Mouse (Mus musculus): ENCODE data around the gene Nid1. TPM values are rescaled to one million over a fixed set of nuclear protein-coding genes. Genes with fewer than 3 reads are reported as not detected.

Nid1 gene
- polyA plus RNA-seq, 1 experiment from 2014 or later: 46.8 TPM

- no peak for DNase-seq (ENCODE audit: low spot score)
- Histone ChIP-seq H3K9me3 (replicated peaks) (no peaks in the 10 kb centered on the region), H3K36me3 (peaks cover 65% of the 10 kb centered on the region), H3K4me1 (peaks cover 2% of the 10 kb centered on the region; the same call in 1 of the 2 replicates), H3K27me3 (ENCODE audit: low read depth, poor library complexity, severe bottlenecking) (no peaks in the 10 kb centered on the region), H3K4me3 (no peak overlapping the region), H3K27ac (no peak overlapping the region)
- WGBS: 83% methylated on average over 2 of the region's 2 CpGs
These were observed 47.5 kb downstream of the Nid1 start for GRCm38 (mm10) chr13:13484883-13485282.

DNA sequence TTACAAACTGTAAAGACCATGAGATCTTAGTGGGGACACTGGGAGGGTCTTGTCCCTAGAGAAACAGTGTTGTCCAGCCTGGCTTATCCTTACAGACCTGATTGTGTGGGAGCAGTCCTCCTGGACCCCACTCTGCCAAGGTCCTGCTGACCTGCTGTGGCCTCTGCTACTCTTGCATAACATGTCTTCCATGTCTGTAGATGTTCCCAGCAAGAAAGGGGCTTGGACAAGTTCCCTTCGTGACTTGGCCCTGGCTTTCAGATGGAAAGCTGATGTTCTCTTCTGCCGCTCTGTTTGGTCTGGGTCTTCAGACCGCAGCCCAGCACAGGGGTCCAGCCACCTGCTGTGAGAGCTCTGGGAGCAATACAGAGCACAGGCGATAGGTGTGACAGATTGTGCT is 48.3 kb downstream of the Nid1 start:
- H3K9me3 ChIP-seq (replicated peaks): no peaks in the 10 kb centered on the region
- DNase-seq (ENCODE audit: low spot score): no peak
- no peak overlapping the region for H3K4me3 ChIP-seq
- H3K27ac ChIP-seq: no peak overlapping the region
- 68% methylated on average over 4 of the region's 4 CpGs for whole genome bisulfite sequencing
- H3K4me1 ChIP-seq: no peaks in the 10 kb centered on the region
- peaks cover 68% of the 10 kb centered on the region for H3K36me3 ChIP-seq
- H3K27me3 ChIP-seq (ENCODE audit: low read depth, poor library complexity, severe bottlenecking): no peaks in the 10 kb centered on the region

- no peak for DNase-seq (ENCODE audit: low spot score)
These were observed 50.5 kb downstream of the Nid1 start for GRCm38 (mm10) chr13:13487851-13488250.

GRCm38 (mm10) chr13:13489861-13490260 is 52.5 kb downstream of the Nid1 start:
- H3K4me3 ChIP-seq: no peak overlapping the region
- no peak overlapping the region for H3K27ac ChIP-seq
- no peaks in the 10 kb centered on the region for H3K9me3 ChIP-seq (replicated peaks)
- H3K4me1 ChIP-seq: no peaks in the 10 kb centered on the region
- 72% methylated on average over 5 of the region's 5 CpGs for WGBS
- H3K36me3 ChIP-seq: peaks cover 43% of the 10 kb centered on the region
- DNase-seq (ENCODE audit: low spot score): no peak
- H3K27me3 ChIP-seq (ENCODE audit: low read depth, poor library complexity, severe bottlenecking): no peaks in the 10 kb centered on the region

More at GRCm38 (mm10) chr13:13487851-13488250, 50.5 kb downstream of the Nid1 start:
- no peaks in the 10 kb centered on the region for H3K9me3 ChIP-seq (replicated peaks)
- H3K4me3 ChIP-seq: no peak overlapping the region
- no peaks in the 10 kb centered on the region for H3K4me1 ChIP-seq
- H3K36me3 ChIP-seq: peaks cover 58% of the 10 kb centered on the region
- 87% methylated on average over 1 of the region's 1 CpGs for whole genome bisulfite sequencing
- H3K27me3 ChIP-seq (ENCODE audit: low read depth, poor library complexity, severe bottlenecking): no peaks in the 10 kb centered on the region
- no peak overlapping the region for H3K27ac ChIP-seq

DNA sequence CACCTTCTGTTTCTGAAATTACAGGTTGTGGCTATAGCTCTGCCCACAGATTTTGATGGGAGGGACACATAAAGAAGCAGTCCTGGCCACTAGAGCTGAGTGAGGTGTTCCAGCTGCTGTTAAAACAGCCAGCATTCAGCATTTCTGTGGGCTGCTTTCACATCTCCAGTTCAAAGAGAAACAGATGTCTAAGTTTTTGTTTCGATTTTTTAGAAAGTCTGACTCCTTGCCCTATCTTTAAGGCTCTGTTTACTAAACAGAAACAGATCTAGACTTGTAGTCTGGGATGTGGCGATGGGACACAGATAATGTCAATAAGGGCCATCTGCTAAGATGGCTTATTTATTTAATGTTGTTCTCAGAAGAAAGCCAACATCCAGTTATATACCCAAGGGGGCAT is 54.8 kb downstream of the Nid1 start:
- DNase-seq (ENCODE audit: low spot score): no peak
- no peak overlapping the region for H3K27ac ChIP-seq
- no peaks in the 10 kb centered on the region for H3K9me3 ChIP-seq (replicated peaks)
- no peak overlapping the region for H3K4me3 ChIP-seq
- H3K4me1 ChIP-seq: no peaks in the 10 kb centered on the region
- WGBS: 70% methylated on average over 2 of the region's 2 CpGs
- H3K36me3 ChIP-seq: peaks cover 39% of the 10 kb centered on the region
- H3K27me3 ChIP-seq (ENCODE audit: low read depth, poor library complexity, severe bottlenecking): no peaks in the 10 kb centered on the region

DNA sequence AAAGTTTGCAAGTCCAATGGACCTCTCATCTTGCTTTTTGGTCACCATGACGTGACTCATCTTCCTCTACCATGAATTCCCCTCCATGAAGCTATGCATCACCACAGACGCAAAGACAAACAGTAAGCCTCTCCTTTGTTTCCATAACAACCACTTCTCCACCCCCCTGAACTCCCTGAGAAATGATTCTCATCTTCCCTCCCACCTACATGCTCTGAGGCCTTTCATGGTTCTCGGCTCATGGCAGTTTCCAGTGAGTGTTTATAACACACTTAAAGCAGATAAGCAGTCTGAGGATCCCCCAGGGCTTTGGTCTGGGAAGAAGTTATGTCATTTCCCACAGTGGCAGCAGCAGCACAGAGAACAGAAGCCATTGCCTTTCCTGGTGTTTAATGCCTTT is 56.2 kb downstream of the Nid1 start:
- Histone ChIP-seq H3K27me3 (ENCODE audit: low read depth, poor library complexity, severe bottlenecking) (no peaks in the 10 kb centered on the region), H3K4me3 (no peak overlapping the region), H3K27ac (no peak overlapping the region), H3K4me1 (no peaks in the 10 kb centered on the region), H3K36me3 (peaks cover 33% of the 10 kb centered on the region), H3K9me3 (replicated peaks) (no peaks in the 10 kb centered on the region)
- WGBS: 59% methylated on average over 3 of the region's 3 CpGs
- DNase-seq (ENCODE audit: low spot score): no peak

- Histone ChIP-seq H3K36me3 (peaks cover 43% of the 10 kb centered on the region), H3K27me3 (ENCODE audit: low read depth, poor library complexity, severe bottlenecking) (no peaks in the 10 kb centered on the region), H3K27ac (no peak overlapping the region), H3K9me3 (replicated peaks) (no peaks in the 10 kb centered on the region), H3K4me1 (no peaks in the 10 kb centered on the region), H3K4me3 (no peak overlapping the region)
- DNase-seq (ENCODE audit: low spot score): no peak
- 78% methylated on average over 2 of the region's 2 CpGs for WGBS
These were observed 60.7 kb downstream of the Nid1 start for GRCm38 (mm10) chr13:13498022-13498421.

DNA sequence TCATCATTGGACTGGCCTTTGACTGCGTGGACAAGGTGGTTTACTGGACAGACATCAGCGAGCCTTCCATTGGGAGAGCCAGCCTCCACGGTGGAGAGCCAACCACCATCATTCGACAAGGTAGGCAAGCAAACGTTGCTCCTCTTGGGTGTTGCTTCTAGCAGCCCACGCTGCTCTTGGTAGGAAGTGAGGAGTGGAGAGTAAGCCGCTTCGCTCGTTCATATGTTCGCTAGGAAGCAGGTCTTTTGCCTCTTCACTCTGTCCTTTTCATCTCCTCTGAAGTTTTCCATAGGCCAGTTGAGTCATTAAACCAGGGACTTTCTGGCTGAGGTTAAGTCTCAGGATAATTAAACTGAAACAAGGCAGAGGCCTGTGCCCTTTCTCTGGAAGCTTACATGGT is 65.1 kb downstream of the Nid1 start:
- H3K4me3 ChIP-seq: no peak overlapping the region
- H3K36me3 ChIP-seq: peaks cover 62% of the 10 kb centered on the region
- H3K4me1 ChIP-seq: no peaks in the 10 kb centered on the region
- H3K27me3 ChIP-seq (ENCODE audit: low read depth, poor library complexity, severe bottlenecking): no peaks in the 10 kb centered on the region
- WGBS: 89% methylated on average over 10 of the region's 10 CpGs
- no peak for DNase-seq (ENCODE audit: low spot score)
- H3K27ac ChIP-seq: no peak overlapping the region
- no peaks in the 10 kb centered on the region for H3K9me3 ChIP-seq (replicated peaks)

DNA sequence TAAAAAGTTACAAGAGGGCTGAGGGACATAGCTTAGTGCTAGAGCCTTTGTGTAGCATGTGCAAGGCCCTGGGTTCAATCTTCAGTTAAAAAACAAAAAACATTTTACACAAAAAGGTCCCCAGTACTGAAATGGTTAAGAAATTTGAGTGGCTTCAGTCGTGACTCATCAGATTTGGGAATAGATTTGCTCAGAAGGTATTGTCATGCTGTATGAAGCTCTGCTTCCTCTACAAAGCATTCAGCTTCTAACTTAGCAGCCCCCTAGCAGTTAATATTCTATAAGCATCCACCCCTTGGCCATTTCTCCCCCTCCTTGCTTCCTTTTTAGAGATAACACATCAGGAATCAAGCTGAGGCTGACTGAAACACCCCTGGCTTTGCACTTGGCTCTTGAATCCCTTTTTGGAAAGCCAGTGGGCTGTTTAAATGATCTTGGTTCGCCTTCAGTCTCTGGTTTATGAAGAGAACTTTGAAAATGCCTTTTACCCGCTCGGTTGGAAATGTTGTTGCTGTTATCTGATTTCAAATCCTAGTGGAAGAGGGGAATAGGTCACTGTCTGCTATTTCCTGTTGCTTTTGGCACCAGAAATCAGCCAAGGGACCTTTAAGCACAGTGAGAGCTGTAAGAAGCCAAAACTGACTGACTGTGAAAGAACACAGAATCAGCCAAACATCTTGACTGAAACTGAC is 66.5 kb downstream of the Nid1 start:
- Histone ChIP-seq H3K9me3 (replicated peaks) (no peaks in the 10 kb centered on the region), H3K36me3 (peaks cover 72% of the 10 kb centered on the region), H3K4me3 (no peak overlapping the region), H3K27ac (no peak overlapping the region), H3K27me3 (ENCODE audit: low read depth, poor library complexity, severe bottlenecking) (no peaks in the 10 kb centered on the region), H3K4me1 (no peaks in the 10 kb centered on the region)
- no peak for DNase-seq (ENCODE audit: low spot score)
- WGBS: 61% methylated on average over 4 of the region's 4 CpGs

DNA sequence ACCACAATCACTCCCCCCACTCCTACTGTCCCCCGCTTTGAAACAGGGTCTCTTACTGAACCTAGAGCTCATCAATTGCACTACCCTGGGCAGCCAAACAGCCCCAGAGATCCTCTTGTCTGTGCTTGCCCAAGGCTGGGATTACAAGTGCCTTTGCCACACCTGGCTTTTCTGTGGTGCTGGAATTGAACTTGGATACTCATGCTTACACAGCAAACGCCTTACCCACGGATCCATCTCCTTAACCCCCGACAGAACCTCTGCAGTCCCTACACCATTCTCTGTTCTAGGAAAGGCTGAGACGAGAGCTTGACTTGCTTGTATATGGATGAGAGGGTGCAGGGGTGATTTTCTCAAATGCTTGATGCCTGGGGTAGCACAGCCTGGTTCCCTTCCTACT is 67.7 kb downstream of the Nid1 start:
- Histone ChIP-seq H3K4me1 (no peaks in the 10 kb centered on the region), H3K9me3 (replicated peaks) (no peaks in the 10 kb centered on the region), H3K36me3 (peaks cover 77% of the 10 kb centered on the region), H3K27ac (no peak overlapping the region), H3K27me3 (ENCODE audit: low read depth, poor library complexity, severe bottlenecking) (no peaks in the 10 kb centered on the region), H3K4me3 (no peak overlapping the region)
- WGBS: 92% methylated on average over 5 of the region's 5 CpGs
- DNase-seq (ENCODE audit: low spot score): no peak

DNA sequence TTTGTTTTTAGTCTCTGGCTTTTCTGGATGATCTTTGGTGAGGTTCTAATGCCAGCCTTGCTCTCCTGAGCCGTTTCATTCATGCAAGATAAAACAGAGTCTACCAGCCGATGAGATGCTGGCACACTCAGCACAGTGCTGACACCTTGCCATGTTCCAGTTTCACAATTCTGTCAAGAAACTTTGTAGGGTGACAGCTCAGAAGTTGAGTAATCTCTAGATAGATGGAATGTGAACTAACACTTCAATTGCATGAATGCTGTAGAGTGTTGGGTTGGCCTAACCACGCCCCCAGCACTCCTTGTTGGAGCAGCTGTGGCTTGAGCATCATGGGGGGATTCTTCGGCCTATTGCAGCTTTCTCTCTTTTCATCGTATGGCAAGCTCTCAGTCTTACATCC is 69.2 kb downstream of the Nid1 start:
- Histone ChIP-seq H3K27ac (no peak overlapping the region), H3K36me3 (peaks cover 78% of the 10 kb centered on the region), H3K9me3 (replicated peaks) (no peaks in the 10 kb centered on the region), H3K27me3 (ENCODE audit: low read depth, poor library complexity, severe bottlenecking) (no peaks in the 10 kb centered on the region), H3K4me1 (no peaks in the 10 kb centered on the region), H3K4me3 (no peak overlapping the region)
- DNase-seq (ENCODE audit: low spot score): no peak
- WGBS: 93% methylated on average over 5 of the region's 5 CpGs

DNA sequence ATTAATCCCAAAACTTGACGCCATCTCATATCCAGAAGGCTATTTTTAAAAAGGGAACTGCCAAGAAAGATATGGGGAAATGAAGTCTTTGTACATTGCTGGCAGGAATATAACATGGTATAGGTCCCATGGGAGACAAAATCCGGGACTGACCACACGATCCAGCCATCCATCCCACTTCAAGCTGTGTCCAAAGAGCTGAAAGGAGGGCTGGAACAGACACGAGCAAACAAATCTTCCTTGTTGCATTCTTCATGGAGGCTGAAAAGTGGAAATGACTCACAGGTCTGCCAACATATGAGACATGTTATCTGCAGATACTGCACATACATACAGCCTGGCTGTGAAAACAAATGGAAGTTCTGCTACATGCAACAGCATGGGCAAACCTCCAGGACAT is 77.5 kb downstream of the Nid1 start:
- no peak overlapping the region for H3K4me3 ChIP-seq

GRCm38 (mm10) chr13:13516376-13517225 is 79.2 kb downstream of the Nid1 start:
- DNase-seq (ENCODE audit: low spot score): peak; percentile 82
- Histone ChIP-seq H3K27ac (no peak overlapping the region), H3K4me3 (no peak overlapping the region), H3K4me1 (no peaks in the 10 kb centered on the region), H3K36me3 (no peaks in the 10 kb centered on the region), H3K27me3 (ENCODE audit: low read depth, poor library complexity, severe bottlenecking) (no peaks in the 10 kb centered on the region), H3K9me3 (replicated peaks) (no peaks in the 10 kb centered on the region)
- WGBS: 48% methylated on average over 17 of the region's 17 CpGs

More for the DNA sequence above, 77.5 kb downstream of the Nid1 start:
- H3K27ac ChIP-seq: no peak overlapping the region
- WGBS: 93% methylated on average over 4 of the region's 4 CpGs
- H3K9me3 ChIP-seq (replicated peaks): no peaks in the 10 kb centered on the region
- H3K27me3 ChIP-seq (ENCODE audit: low read depth, poor library complexity, severe bottlenecking): no peaks in the 10 kb centered on the region
- no peaks in the 10 kb centered on the region for H3K4me1 ChIP-seq
- peaks cover 13% of the 10 kb centered on the region for H3K36me3 ChIP-seq
- DNase-seq (ENCODE audit: low spot score): no peak

All from limb, embryonic 10.5 days (tissue).